Mouse (Mus musculus) neural tube, embryonic 14.5 days (tissue): ENCODE results near the gene Cbx8. TPM values are rescaled to one million over a fixed set of nuclear protein-coding genes. Genes with fewer than 3 reads are reported as not detected.

Experiments used
- ATAC-seq: fragments of 200-750 bp; cut with Nextera tagmentation; 2 replicates; pipeline ENCODE4 v1.8.0; 2017; ENCODE audit warnings: low read depth, mild to moderate bottlenecking, moderate TSS enrichment, moderate library complexity
- H3K27ac ChIP-seq: fragments of 300-500 bp; sonication (generic); 2 replicates; pipeline ENCODE4 v1.5.1; 2014; ENCODE audit warnings: low read depth, mild to moderate bottlenecking, control low read depth, low read length, moderate library complexity, mixed read lengths
- H3K27me3 ChIP-seq: fragments of 300-500 bp; sonication (generic); 2 replicates; pipeline ENCODE4 v1.6.1; 2014; ENCODE audit warnings: low read length; ENCODE audit not compliant: control insufficient read depth, insufficient read depth
- H3K36me3 ChIP-seq: fragments of 300-500 bp; sonication (generic); 2 replicates; pipeline ENCODE4 v1.6.1; 2014; ENCODE audit warnings: low read length, mixed read lengths; ENCODE audit not compliant: control insufficient read depth, insufficient read depth
- H3K4me1 ChIP-seq: fragments of 300-500 bp; sonication (generic); 2 replicates; pipeline ENCODE4 v1.6.1; 2014; ENCODE audit warnings: low read length; ENCODE audit not compliant: control insufficient read depth, insufficient read depth
- H3K4me2 ChIP-seq: fragments of 300-500 bp; sonication (generic); 2 replicates; pipeline ENCODE4 v1.6.1; 2014; ENCODE audit warnings: mild to moderate bottlenecking, low read depth, low read length, control low read depth
- H3K4me3 ChIP-seq: fragments of 300-500 bp; sonication (generic); 2 replicates; pipeline ENCODE4 v1.5.1; 2014; ENCODE audit warnings: low read depth, low read length, control low read depth, mixed read lengths
- H3K9ac ChIP-seq: fragments of 300-500 bp; sonication (generic); replicated peaks from 2 replicates; pipeline ENCODE4 v1.6.1; 2014; ENCODE audit warnings: low read depth, mild to moderate bottlenecking, control low read depth, low read length, mixed read lengths
- H3K9me3 ChIP-seq: fragments of 300-500 bp; sonication (generic); 2 replicates; pipeline ENCODE4 v1.6.1; 2016; ENCODE audit warnings: low read length; ENCODE audit not compliant: control insufficient read depth
- WGBS: fragments of 180-500 bp; shearing (Covaris S2); extraction: QIAGEN DNeasy Blood & Tissue Kit; methylation state at CpG from one replicate; pipeline ENCODE4 v1.1.7; 2014; 5-methylcytosine and 5-hydroxymethylcytosine counted together
- polyA plus RNA-seq: library from polyadenylated mRNA; unstranded; fragments of >200 nt; fragmentation: Nextera tagmentation; extraction: Ambion mirVana; gene quantifications from 2 replicates; pipeline ENCODE4 v1.2.1, GENCODE M21; 2014

The Cbx8 gene
- polyA plus RNA-seq, 1 experiment from 2014 or later = 10.1 TPM

DNA sequence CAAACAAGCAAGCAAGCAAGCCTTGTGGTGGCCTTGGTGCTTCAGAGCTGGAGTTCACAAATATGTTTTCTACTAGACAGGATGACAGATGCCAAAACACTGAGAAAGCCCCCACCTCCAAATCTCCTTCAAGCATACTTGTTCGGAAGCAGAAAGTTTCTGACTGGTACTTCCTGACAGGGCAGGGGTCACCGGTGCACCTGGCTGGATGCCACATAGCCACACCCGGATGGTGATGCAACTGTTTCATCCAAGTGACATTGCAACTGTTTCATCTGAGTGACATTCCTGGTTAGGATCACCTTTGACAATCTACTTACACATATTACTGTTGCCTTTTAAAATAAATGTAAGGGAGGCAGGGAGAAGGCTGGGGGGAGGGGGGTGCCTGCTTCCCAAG, 43.6 kb downstream of the Cbx8 start:
- Histone ChIP-seq H3K4me1 (peaks cover 15% of the 10 kb centered on the region), H3K36me3 (no peaks in the 10 kb centered on the region), H3K9me3 (no peaks in the 10 kb centered on the region), H3K27ac (no peak overlapping the region), H3K4me3 (no peak overlapping the region), H3K4me2 (no peak overlapping the region), H3K27me3 (no peaks in the 10 kb centered on the region), H3K9ac (no peak overlapping the region)
- no peak for ATAC-seq
- 84% methylated on average over 3 of the region's 3 CpGs for WGBS

DNA sequence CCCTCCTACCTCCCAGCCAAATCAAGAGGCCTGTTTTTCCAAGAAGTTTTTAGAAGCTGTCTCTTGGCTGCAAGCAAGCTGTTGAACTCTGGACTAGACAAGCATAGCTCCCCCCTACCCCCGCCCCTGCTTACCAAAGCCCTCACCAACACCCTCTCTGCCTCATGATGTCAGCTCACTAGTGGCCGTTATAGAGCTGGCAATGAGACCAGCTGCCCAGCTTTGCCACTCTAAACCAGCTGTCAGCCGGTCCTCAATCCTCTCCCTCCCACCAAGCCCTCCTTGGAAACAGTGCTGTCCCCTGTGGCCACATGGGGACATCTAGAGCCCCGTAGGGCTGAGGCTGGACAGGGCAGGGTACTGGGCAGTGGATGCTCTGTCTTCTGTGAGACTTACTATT, 45.3 kb downstream of the Cbx8 start:
- H3K9ac ChIP-seq = no peak overlapping the region
- ATAC-seq = no peak
- no peaks in the 10 kb centered on the region for H3K9me3 ChIP-seq
- H3K27ac ChIP-seq = no peak overlapping the region
- H3K27me3 ChIP-seq = no peaks in the 10 kb centered on the region
- H3K4me1 ChIP-seq = peaks cover 15% of the 10 kb centered on the region
- whole genome bisulfite sequencing = 30% methylated on average over 4 of the region's 4 CpGs
- no peak overlapping the region for H3K4me2 ChIP-seq
- H3K4me3 ChIP-seq = no peak overlapping the region
- H3K36me3 ChIP-seq = no peaks in the 10 kb centered on the region

DNA sequence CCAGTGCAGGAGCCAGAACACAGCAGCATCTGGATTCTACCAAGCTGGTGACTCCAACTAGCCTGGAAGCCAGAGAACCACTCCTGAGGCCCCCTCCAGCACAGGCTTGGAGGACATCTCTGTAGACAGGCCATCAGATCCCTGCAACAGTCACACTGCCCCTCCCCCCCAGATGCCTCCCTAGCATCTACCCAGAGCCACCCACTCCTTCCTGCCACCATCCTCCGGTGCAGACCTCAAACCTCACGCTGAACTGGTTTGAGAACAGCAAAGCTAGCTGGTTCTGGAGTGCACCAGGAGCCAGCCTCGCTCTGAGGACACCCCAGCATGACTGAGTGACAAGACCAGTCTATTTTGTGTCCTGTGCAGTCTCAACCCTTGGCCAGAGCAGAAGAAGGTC, 48.0 kb downstream of the Cbx8 start:
- Histone ChIP-seq H3K36me3 (no peaks in the 10 kb centered on the region), H3K4me3 (no peak overlapping the region), H3K9ac (no peak overlapping the region), H3K27me3 (no peaks in the 10 kb centered on the region), H3K4me2 (no peak overlapping the region), H3K9me3 (no peaks in the 10 kb centered on the region), H3K27ac (no peak overlapping the region), H3K4me1 (no peaks in the 10 kb centered on the region)
- ATAC-seq = no peak
- WGBS = 80% methylated on average over 3 of the region's 3 CpGs

DNA sequence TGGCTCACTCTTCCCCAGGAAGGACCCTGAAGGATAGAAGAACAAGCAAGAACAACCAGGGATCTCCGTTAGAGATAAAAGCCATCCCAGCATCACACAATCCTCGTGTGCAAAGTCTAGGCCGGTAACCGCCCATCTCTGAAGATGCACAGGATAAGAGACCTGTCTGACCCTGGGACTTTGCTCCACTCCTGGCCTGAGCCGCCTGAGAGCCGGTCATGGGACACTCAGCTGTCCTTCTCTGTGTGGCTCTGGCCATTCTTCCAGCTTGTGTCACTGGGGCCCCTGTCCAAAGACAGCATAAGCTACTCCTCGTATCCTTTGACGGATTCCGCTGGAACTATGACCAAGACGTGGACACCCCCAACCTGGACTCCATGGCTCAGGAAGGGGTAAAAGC, 52.8 kb downstream of the Cbx8 start, which contains the start of gene Enpp7:
TSS of gene Enpp7 (plus strand) at position 190 of the 400 bp plus-strand sequence.
- WGBS = 91% methylated on average over 10 of the region's 10 CpGs

More for the DNA sequence above, 52.8 kb downstream of the Cbx8 start, which contains the start of gene Enpp7:
- Histone ChIP-seq H3K4me2 (no peak within 1 kb of the TSS), H3K4me3 (no peak within 1 kb of the TSS), H3K9me3 (no peaks in the 10 kb centered on the region), H3K27ac (no peak within 1 kb of the TSS), H3K4me1 (no peaks in the 10 kb centered on the region), H3K27me3 (no peaks in the 10 kb centered on the region), H3K9ac (no peak within 1 kb of the TSS), H3K36me3 (no peaks in the 10 kb centered on the region)
- ATAC-seq = no peak

Other genes starting within 250 kb of the Cbx8 start
- 81.9 and 82.7 TPM in 2 replicates for gene Rbfox3, start 129.4 kb downstream of the Cbx8 start, polyA plus RNA-seq
- gene Enpp7, start 52.8 kb downstream of the Cbx8 start, polyA plus RNA-seq = not detected in 2 replicates
- gene Cbx2, start 18.0 kb downstream of the Cbx8 start, polyA plus RNA-seq = 5.7 and 11.5 TPM in 2 replicates
- gene Cbx4, start 45.3 kb upstream of the Cbx8 start, polyA plus RNA-seq = 14.5 and 15.1 TPM in 2 replicates
- 34.0 and 37.9 TPM in 2 replicates for gene Tbc1d16, start 187.5 kb upstream of the Cbx8 start, polyA plus RNA-seq
- gene Ccdc40, start 187.6 kb upstream of the Cbx8 start, polyA plus RNA-seq = 12.0 and 13.5 TPM in 2 replicates
- gene Gaa, start 226.9 kb upstream of the Cbx8 start, polyA plus RNA-seq = 66.0 and 69.1 TPM in 2 replicates